Mouse (Mus musculus): ENCODE data around the gene Dmd.

DNA sequence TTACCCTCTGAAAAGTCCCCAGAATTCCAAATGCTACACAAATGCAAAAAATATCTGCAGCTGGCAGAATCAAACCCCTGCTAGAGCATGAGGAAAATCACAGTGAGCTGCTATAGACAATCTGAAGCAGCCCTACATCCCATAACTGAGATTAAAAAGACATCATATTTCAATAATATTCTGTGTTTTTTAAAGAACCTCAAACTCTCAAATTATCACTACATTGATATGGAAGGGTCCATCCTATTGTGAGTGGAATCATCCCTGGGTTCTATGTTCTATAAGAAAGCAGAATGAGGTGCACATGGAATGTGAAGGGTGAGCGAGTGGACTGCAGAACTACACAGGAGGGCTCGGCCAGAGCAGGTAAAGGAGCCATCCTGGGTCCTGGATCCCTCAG, 2300.7 kb downstream of the Dmd start, which contains the start of gene Fthl17a:
- TF ChIP-seq CTCF (IDR thresholded peaks at IDR 0.05 in 2 of 3, conservative IDR thresholded peaks at IDR 0.05 in 1 of 3; ENCODE audit: control insufficient read depth in 1 of 3, insufficient read depth in 1 of 3, low read depth in 2 of 3, low read length in 3 of 3, poor library complexity in 1 of 3, severe bottlenecking in 1 of 3) (no peak), GABPA (IDR thresholded peaks at IDR 0.05; ENCODE audit: low read depth, low read length) (no peak), MXI1 (IDR thresholded peaks at IDR 0.05; ENCODE audit: low read depth, low read length) (no peak), MAFK (IDR thresholded peaks at IDR 0.05; ENCODE audit: borderline replicate concordance, low read depth, low read length) (no peak), SMC3 (IDR thresholded peaks at IDR 0.05; ENCODE audit: low read depth, low read length) (no peak), UBTF (IDR thresholded peaks at IDR 0.05; ENCODE audit: borderline replicate concordance, insufficient read depth, low read depth, low read length) (no peak), SIN3A (IDR thresholded peaks at IDR 0.05; ENCODE audit: low read length) (no peak), RCOR1 (IDR thresholded peaks at IDR 0.05; ENCODE audit: low read depth, low read length) (no peak), ZC3H11A (IDR thresholded peaks at IDR 0.05; ENCODE audit: low read depth, low read length) (no peak)
